Mouse (Mus musculus) MEL (cell line): Measurements from ENCODE around the gene Sobp.

ENCODE experiments used
- CHD2 ChIP-seq: IDR thresholded peaks from 2 replicates; pipeline ENCODE4 v1.6.1; 2011; ENCODE audit warnings: low read length, improper control_type of control experiment
- CTCF ChIP-seq, 3 experiments: IDR thresholded peaks in 2 of 3; conservative IDR thresholded peaks in 1 of 3; 2 replicates each; pipeline ENCODE4 v1.5.1; 2011 to 2012; ENCODE audit warnings: low read length in 3 of 3, low read depth in 2 of 3, mild to moderate bottlenecking in 2 of 3, improper control_type of control experiment in 1 of 3, inconsistent platforms in 1 of 3, mixed read lengths in 1 of 3, moderate library complexity in 1 of 3; ENCODE audit not compliant: control insufficient read depth in 1 of 3, insufficient read depth in 1 of 3, poor library complexity in 1 of 3, severe bottlenecking in 1 of 3

DNA sequence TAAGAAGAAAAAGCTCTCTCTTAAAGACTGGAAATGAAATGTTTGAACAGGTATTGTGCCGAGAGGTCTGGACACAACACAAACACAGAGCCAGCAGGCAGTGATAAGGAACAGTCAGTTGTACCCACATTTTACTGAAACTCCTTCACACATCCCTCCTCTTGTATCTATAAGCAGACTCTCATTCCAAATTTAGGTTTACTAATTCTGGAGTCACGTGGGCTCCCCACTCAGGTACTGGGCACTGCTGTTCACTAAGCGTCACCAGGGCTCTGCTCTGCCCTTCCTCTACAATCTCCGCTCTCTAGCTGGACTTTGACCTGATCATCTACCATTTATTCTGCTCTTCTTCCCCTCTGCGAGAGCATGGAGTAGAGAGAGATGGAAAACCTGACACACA, 15.4 kb downstream of the Sobp start:
- TF ChIP-seq CHD2: no peak
- no peak for TF ChIP-seq CTCF (IDR thresholded peaks at IDR 0.05 in 2 of 3, conservative IDR thresholded peaks at IDR 0.05 in 1 of 3; ENCODE audit: control insufficient read depth in 1 of 3, insufficient read depth in 1 of 3, low read depth in 2 of 3, low read length in 3 of 3, poor library complexity in 1 of 3, severe bottlenecking in 1 of 3)
